Mouse (Mus musculus) E14TG2a.4 (cell line): ENCODE data around the gene Osbpl3.

Experiments used
- H3K27me3 ChIP-seq: 2 replicates; pipeline ENCODE4 v1.6.1; 2014; ENCODE audit warnings: low read length, control low read depth; ENCODE audit not compliant: insufficient read depth
- H3K36me3 ChIP-seq: 2 replicates; pipeline ENCODE4 v1.6.1; 2014; ENCODE audit warnings: low read length, control low read depth; ENCODE audit not compliant: insufficient read depth
- H3K4me1 ChIP-seq: replicated peaks from 2 replicates; pipeline ENCODE4 v1.6.1; 2014; ENCODE audit warnings: low read depth, low read length, control low read depth
- H3K4me3 ChIP-seq: replicated peaks from 2 replicates; pipeline ENCODE4 v1.5.1; 2014; ENCODE audit warnings: mild to moderate bottlenecking, low read length
- H3K9me3 ChIP-seq: 2 replicates; pipeline ENCODE4 v1.6.1; 2014; ENCODE audit warnings: low read length, control low read depth
- CTCF ChIP-seq: conservative IDR thresholded peaks from 2 replicates; pipeline ENCODE4 v1.5.1; 2014; ENCODE audit warnings: low read length
- NANOG ChIP-seq: IDR thresholded peaks from 2 replicates; pipeline ENCODE4 v1.6.1; 2014; ENCODE audit warnings: borderline replicate concordance, low read length, mixed read lengths
- POU5F1 ChIP-seq: IDR thresholded peaks from 2 replicates; pipeline ENCODE4 v1.6.1; 2014; ENCODE audit warnings: low read length, borderline replicate concordance

Osbpl3 gene

GRCm38 (mm10) chr6:50247356-50247755 is 208.6 kb downstream of the Osbpl3 start:
- Histone ChIP-seq H3K27me3 (no peaks in the 10 kb centered on the region), H3K4me1 (no peaks in the 10 kb centered on the region), H3K9me3 (no peaks in the 10 kb centered on the region), H3K36me3 (no peaks in the 10 kb centered on the region), H3K4me3 (no peak overlapping the region)
- TF ChIP-seq CTCF (no peak), POU5F1 (no peak), NANOG (no peak)

GRCm38 (mm10) chr6:50244967-50245366 is 211.0 kb downstream of the Osbpl3 start:
- H3K4me1 ChIP-seq, result peaks cover 4% of the 10 kb centered on the region; the same call in 1 of the 2 replicates
- H3K4me3 ChIP-seq, result no peak overlapping the region
- TF ChIP-seq CTCF (no peak), POU5F1 (no peak), NANOG (no peak)
- H3K36me3 ChIP-seq, result no peaks in the 10 kb centered on the region
- H3K9me3 ChIP-seq, result no peaks in the 10 kb centered on the region
- no peaks in the 10 kb centered on the region for H3K27me3 ChIP-seq

GRCm38 (mm10) chr6:50244126-50244525 is 211.9 kb downstream of the Osbpl3 start:
- Histone ChIP-seq H3K4me1 (peaks cover 4% of the 10 kb centered on the region; the same call in 1 of the 2 replicates), H3K4me3 (no peak overlapping the region), H3K9me3 (no peaks in the 10 kb centered on the region), H3K27me3 (no peaks in the 10 kb centered on the region), H3K36me3 (no peaks in the 10 kb centered on the region)
- TF ChIP-seq NANOG, result no peak
- no peak for TF ChIP-seq POU5F1
- TF ChIP-seq CTCF, result no peak
